Mouse (Mus musculus): Measurements from ENCODE around the gene Vmn1r55. TPM values are rescaled to one million over a fixed set of nuclear protein-coding genes. Genes with fewer than 3 reads are reported as not detected.

The Vmn1r55 gene
- polyA plus RNA-seq, 1 experiment from 2014 or later: not detected

DNA sequence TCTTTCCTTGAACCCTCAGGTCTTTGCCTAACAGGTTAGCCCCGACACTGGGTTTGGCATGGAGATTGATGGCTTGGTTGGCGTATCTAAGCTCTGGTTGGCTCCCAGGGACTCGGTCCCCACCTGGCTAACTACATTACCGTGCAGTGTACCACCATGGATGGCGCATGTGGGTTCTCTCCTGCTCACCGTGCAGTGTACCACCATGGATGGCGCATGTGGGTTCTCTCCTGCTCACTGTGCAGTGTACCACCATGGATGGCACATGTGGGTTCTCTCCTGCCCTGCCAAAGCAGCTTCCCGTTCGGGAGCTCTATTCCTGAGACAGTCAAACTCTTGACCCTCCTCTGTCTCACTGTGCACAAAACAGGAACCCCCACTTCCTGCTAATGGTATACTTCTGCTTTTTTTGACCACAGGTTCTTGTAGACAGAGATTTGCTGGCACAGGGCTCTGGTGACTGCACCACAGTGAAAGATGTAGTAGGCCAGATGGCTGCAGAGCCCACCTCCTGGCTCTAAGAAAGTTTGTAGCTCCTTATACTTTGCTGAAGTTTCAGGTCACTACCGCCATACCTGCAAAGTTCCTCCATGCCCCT is 48.3 kb downstream of the Vmn1r55 start:
- no peak for DNase-seq (ENCODE audit: low spot score)
- Histone ChIP-seq H3K4me1 (ENCODE audit: control insufficient read depth, insufficient read depth, low read length) (no peaks in the 10 kb centered on the region), H3K36me3 (ENCODE audit: control insufficient read depth, insufficient read depth, low read length) (peaks cover 11% of the 10 kb centered on the region), H3K27me3 (ENCODE audit: control insufficient read depth, insufficient read depth, low read length) (no peaks in the 10 kb centered on the region), H3K4me2 (ENCODE audit: low read depth) (no peak overlapping the region), H3K4me3 (ENCODE audit: low read depth, low read length) (no peak overlapping the region), H3K9ac (ENCODE audit: low read length) (no peak overlapping the region), H3K27ac (ENCODE audit: low read depth, low read length) (no peak overlapping the region), H3K9me3 (ENCODE audit: control insufficient read depth, low read length) (no peaks in the 10 kb centered on the region)
- ATAC-seq (ENCODE audit: insufficient read depth, low FRiP score, low TSS enrichment): no peak
- WGBS: 85% methylated on average over 10 of the region's 10 CpGs

DNA sequence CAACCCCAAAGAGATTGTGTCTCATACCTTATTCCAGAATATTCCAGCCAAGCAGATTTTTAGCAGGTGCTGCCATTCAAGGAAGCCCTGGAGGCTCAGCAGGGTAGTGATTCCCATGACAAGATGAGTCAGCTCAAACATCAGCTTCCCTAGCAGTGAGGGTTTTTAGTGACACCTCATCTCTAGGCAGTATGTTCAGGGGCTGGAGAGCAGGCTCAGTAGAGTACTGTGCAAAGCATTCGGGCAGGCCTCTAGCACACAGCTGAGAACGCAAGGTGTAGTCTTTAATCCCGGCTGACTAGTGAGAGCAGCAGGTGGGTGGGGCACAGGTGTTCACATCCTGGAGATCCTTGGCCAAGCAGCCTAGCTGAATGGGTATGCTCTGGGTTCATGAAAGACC is 49.7 kb downstream of the Vmn1r55 start:
- Histone ChIP-seq H3K27ac (ENCODE audit: low read depth, low read length) (no peak overlapping the region), H3K27me3 (ENCODE audit: control insufficient read depth, insufficient read depth, low read length) (no peaks in the 10 kb centered on the region), H3K36me3 (ENCODE audit: control insufficient read depth, insufficient read depth, low read length) (peaks cover 22% of the 10 kb centered on the region), H3K4me3 (ENCODE audit: low read depth, low read length) (no peak overlapping the region), H3K9me3 (ENCODE audit: control insufficient read depth, low read length) (no peaks in the 10 kb centered on the region), H3K4me1 (ENCODE audit: control insufficient read depth, insufficient read depth, low read length) (no peaks in the 10 kb centered on the region), H3K9ac (ENCODE audit: low read length) (no peak overlapping the region), H3K4me2 (ENCODE audit: low read depth) (no peak overlapping the region)
- WGBS: 88% methylated on average over 3 of the region's 3 CpGs
- ATAC-seq (ENCODE audit: insufficient read depth, low FRiP score, low TSS enrichment): no peak
- DNase-seq (ENCODE audit: low spot score): no peak

DNA sequence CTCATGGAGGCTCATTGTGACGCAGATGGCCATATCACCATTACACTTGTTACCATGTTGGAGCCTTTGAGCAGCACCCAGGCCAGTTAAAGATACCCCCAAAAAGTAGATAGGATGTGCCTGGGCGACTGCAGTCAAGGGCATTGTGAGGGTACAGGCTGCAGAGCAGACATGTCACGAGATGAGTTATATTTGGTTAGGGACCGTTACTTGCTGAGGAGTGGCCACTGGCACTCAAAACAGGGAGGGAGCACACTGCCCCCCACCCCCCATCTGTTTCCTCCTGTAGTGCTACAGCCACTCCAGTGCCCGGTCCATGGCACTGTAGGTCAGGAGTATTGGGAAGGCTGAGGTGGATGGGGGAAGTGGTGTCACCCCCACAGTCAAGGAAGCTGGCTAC is 50.7 kb downstream of the Vmn1r55 start:
- 90% methylated on average over 5 of the region's 5 CpGs for WGBS

DNA sequence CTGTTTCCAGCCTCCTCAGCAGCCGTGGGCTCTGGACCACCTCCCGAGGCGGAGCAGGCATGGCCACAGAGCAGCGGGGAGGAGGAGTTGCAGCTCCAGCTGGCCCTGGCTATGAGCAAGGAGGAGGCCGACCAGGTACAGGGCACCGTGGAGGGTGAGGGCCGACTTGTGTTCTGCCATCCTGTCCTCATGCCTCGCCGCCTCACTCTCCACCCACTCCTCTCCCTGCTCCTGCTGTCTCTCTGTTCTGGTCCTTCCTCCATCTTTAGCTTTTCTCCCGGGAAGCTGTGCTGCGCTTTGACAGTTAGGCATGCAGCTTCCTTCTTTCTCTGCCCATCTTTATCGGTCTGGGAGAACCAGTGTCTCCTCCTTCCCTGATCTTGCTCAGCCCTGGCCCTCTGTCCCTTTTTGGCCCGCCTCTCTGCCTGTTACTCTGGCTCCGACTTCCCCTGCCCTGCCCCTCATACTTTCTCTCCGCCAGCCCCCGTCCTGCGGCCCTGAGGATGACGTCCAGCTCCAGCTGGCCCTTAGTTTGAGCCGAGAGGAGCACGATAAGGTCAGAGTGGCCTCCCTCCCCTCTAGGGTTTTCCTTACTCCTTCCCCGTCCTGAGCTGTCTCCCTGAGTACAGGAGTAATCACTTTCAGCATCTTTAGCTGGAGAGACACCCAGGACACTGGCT is 56.5 kb downstream of the Vmn1r55 start:
- 0 out of 2 replicates have a peak, but pooled peaks cover 2% of the 10 kb centered on the region for H3K9me3 ChIP-seq (ENCODE audit: control insufficient read depth, low read length)
- no peak overlapping the region for H3K4me3 ChIP-seq (ENCODE audit: low read depth, low read length)
- 84% methylated on average over 21 of the region's 21 CpGs for WGBS
- DNase-seq (ENCODE audit: low spot score) (no peak), ATAC-seq (ENCODE audit: insufficient read depth, low FRiP score, low TSS enrichment) (no peak)
- no peaks in the 10 kb centered on the region for H3K27me3 ChIP-seq (ENCODE audit: control insufficient read depth, insufficient read depth, low read length)
- peaks cover 26% of the 10 kb centered on the region for H3K36me3 ChIP-seq (ENCODE audit: control insufficient read depth, insufficient read depth, low read length)
- H3K4me2 ChIP-seq (ENCODE audit: low read depth): no peak overlapping the region
- H3K4me1 ChIP-seq (ENCODE audit: control insufficient read depth, insufficient read depth, low read length): no peaks in the 10 kb centered on the region
- no peak overlapping the region for H3K27ac ChIP-seq (ENCODE audit: low read depth, low read length)
- H3K9ac ChIP-seq (ENCODE audit: low read length): no peak overlapping the region

More for the DNA sequence above, 50.7 kb downstream of the Vmn1r55 start:
- H3K4me2 ChIP-seq (ENCODE audit: low read depth): no peak overlapping the region
- ATAC-seq (ENCODE audit: insufficient read depth, low FRiP score, low TSS enrichment) (no peak), DNase-seq (ENCODE audit: low spot score) (no peak)
- H3K4me1 ChIP-seq (ENCODE audit: control insufficient read depth, insufficient read depth, low read length): no peaks in the 10 kb centered on the region
- H3K4me3 ChIP-seq (ENCODE audit: low read depth, low read length): no peak overlapping the region
- no peak overlapping the region for H3K9ac ChIP-seq (ENCODE audit: low read length)
- H3K9me3 ChIP-seq (ENCODE audit: control insufficient read depth, low read length): no peaks in the 10 kb centered on the region
- H3K36me3 ChIP-seq (ENCODE audit: control insufficient read depth, insufficient read depth, low read length): peaks cover 28% of the 10 kb centered on the region
- no peaks in the 10 kb centered on the region for H3K27me3 ChIP-seq (ENCODE audit: control insufficient read depth, insufficient read depth, low read length)
- H3K27ac ChIP-seq (ENCODE audit: low read depth, low read length): no peak overlapping the region

DNA sequence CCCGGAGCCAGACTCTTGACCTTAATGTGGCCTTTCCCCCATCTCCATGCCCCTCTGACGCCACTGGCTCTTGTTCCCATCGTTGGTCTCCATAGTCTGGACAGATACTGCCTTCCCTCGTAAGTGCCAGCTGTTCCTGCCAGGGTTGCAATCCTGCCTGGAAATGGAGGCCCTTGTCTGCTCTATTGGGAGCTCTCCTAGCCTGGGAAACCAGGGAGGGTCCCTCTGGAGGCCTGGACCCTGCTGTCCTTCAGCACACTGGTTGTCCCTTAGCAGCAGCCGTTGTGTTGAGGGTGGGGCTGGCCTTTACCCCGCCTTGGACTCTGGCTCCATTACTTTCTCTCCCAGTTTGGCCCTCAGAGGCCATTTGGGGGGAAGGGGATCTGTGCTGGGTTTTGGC is 57.1 kb downstream of the Vmn1r55 start:
- WGBS: 82% methylated on average over 6 of the region's 6 CpGs
- no peak for ATAC-seq (ENCODE audit: insufficient read depth, low FRiP score, low TSS enrichment)
- H3K4me2 ChIP-seq (ENCODE audit: low read depth): no peak overlapping the region
- peaks cover 20% of the 10 kb centered on the region for H3K36me3 ChIP-seq (ENCODE audit: control insufficient read depth, insufficient read depth, low read length)
- no peak overlapping the region for H3K4me3 ChIP-seq (ENCODE audit: low read depth, low read length)
- no peak for DNase-seq (ENCODE audit: low spot score)
- 0 out of 2 replicates have a peak, but pooled peaks cover 2% of the 10 kb centered on the region for H3K9me3 ChIP-seq (ENCODE audit: control insufficient read depth, low read length)
- no peak overlapping the region for H3K27ac ChIP-seq (ENCODE audit: low read depth, low read length)
- no peak overlapping the region for H3K9ac ChIP-seq (ENCODE audit: low read length)
- no peaks in the 10 kb centered on the region for H3K4me1 ChIP-seq (ENCODE audit: control insufficient read depth, insufficient read depth, low read length)
- H3K27me3 ChIP-seq (ENCODE audit: control insufficient read depth, insufficient read depth, low read length): no peaks in the 10 kb centered on the region

DNA sequence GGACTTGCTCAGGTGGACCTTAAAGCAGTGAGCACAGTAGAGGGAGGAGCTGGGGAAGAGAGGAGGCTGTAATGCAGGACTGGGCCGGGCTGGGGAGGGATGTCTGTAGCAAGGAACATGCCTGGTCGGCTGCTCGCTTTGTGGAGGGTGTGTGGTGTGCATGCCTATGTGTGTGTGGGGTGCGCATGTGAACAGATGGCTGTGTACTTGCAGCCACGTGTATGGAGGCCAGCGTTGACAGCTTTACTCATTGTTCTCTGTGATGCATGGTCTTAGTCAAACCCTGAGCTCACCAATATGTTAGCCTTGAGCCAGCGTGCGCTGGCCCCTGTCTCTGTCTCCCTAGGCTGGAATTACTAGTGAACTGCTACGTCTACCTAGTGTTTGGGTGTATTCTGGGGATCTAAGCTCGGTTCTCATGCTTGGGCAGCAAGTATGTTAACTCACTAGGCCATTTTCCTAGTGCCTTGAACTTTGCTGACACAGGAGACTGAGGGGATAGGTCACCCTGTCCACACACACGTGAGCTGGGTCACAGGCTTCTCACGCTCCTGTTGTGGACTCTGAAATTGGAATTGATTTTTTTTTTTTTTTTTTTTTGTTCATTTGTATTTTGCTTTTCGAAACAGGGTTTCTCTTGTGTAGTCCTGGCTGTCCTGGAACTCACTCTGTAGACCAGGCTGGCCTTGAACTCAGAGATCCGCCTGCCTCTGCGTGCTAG is 58.3 kb downstream of the Vmn1r55 start:
- Histone ChIP-seq H3K4me3 (ENCODE audit: low read depth, low read length) (no peak overlapping the region), H3K9ac (ENCODE audit: low read length) (no peak overlapping the region), H3K36me3 (ENCODE audit: control insufficient read depth, insufficient read depth, low read length) (peaks cover 19% of the 10 kb centered on the region), H3K4me2 (ENCODE audit: low read depth) (no peak overlapping the region), H3K27me3 (ENCODE audit: control insufficient read depth, insufficient read depth, low read length) (no peaks in the 10 kb centered on the region), H3K4me1 (ENCODE audit: control insufficient read depth, insufficient read depth, low read length) (no peaks in the 10 kb centered on the region), H3K27ac (ENCODE audit: low read depth, low read length) (no peak overlapping the region), H3K9me3 (ENCODE audit: control insufficient read depth, low read length) (0 out of 2 replicates have a peak, but pooled peaks cover 2% of the 10 kb centered on the region)
- ATAC-seq (ENCODE audit: insufficient read depth, low FRiP score, low TSS enrichment) (no peak), DNase-seq (ENCODE audit: low spot score) (no peak)
- 90% methylated on average over 15 of the region's 15 CpGs for WGBS

DNA sequence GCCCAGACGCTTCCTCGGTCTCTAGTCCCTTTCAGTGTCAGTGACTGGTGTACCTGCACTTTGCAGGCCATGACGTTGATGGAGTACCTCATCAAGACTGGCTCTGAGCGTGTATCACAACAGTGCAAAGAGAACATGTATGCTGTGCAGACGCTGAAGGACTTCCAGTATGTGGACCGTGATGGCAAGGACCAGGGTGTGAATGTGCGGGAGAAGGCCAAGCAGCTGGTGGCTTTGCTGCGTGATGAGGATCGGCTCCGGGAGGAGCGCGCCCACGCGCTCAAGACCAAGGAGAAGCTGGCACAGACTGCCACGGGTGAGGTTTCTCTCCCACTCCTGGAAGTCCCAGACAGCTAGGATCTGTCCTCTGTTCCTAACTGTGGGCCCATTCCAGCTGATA is 59.6 kb downstream of the Vmn1r55 start:
- DNase-seq (ENCODE audit: low spot score): no peak
- no peaks in the 10 kb centered on the region for H3K27me3 ChIP-seq (ENCODE audit: control insufficient read depth, insufficient read depth, low read length)
- ATAC-seq (ENCODE audit: insufficient read depth, low FRiP score, low TSS enrichment): no peak
- H3K36me3 ChIP-seq (ENCODE audit: control insufficient read depth, insufficient read depth, low read length): peaks cover 12% of the 10 kb centered on the region
- H3K9me3 ChIP-seq (ENCODE audit: control insufficient read depth, low read length): 0 out of 2 replicates have a peak, but pooled peaks cover 2% of the 10 kb centered on the region
- H3K4me2 ChIP-seq (ENCODE audit: low read depth): no peak overlapping the region
- H3K9ac ChIP-seq (ENCODE audit: low read length): no peak overlapping the region
- no peak overlapping the region for H3K27ac ChIP-seq (ENCODE audit: low read depth, low read length)
- H3K4me1 ChIP-seq (ENCODE audit: control insufficient read depth, insufficient read depth, low read length): no peaks in the 10 kb centered on the region
- no peak overlapping the region for H3K4me3 ChIP-seq (ENCODE audit: low read depth, low read length)
- 96% methylated on average over 15 of the region's 15 CpGs for WGBS

DNA sequence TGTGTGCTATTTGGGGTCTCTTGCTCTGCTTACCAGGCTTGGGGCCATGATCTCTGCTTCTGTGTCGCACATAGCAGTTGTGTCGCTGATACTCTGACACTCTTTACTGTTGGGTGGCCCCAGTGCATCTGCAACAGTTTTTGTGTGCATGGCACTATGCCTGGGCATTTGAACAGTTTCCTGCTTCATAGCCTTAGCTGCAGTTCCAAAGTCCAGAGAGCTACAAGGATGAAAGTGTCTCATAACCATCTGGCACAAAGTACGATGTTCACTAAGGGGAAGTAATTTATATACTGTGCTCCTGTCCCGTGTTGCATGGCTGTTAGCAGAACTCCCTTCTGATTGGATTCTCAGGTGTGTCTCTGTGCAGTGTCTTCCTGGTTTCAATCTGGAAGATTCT is 61.6 kb downstream of the Vmn1r55 start:
- Histone ChIP-seq H3K4me1 (ENCODE audit: control insufficient read depth, insufficient read depth, low read length) (no peaks in the 10 kb centered on the region), H3K27ac (ENCODE audit: low read depth, low read length) (no peak overlapping the region), H3K27me3 (ENCODE audit: control insufficient read depth, insufficient read depth, low read length) (no peaks in the 10 kb centered on the region), H3K4me3 (ENCODE audit: low read depth, low read length) (no peak overlapping the region), H3K4me2 (ENCODE audit: low read depth) (no peak overlapping the region), H3K9me3 (ENCODE audit: control insufficient read depth, low read length) (0 out of 2 replicates have a peak, but pooled peaks cover 2% of the 10 kb centered on the region), H3K36me3 (ENCODE audit: control insufficient read depth, insufficient read depth, low read length) (peaks cover 7% of the 10 kb centered on the region), H3K9ac (ENCODE audit: low read length) (no peak overlapping the region)
- 87% methylated on average over 4 of the region's 4 CpGs for WGBS
- no peak for ATAC-seq (ENCODE audit: insufficient read depth, low FRiP score, low TSS enrichment)
- DNase-seq (ENCODE audit: low spot score): no peak
